Mouse (Mus musculus): Measurements from ENCODE around the gene Olfr726.
A peak's percentile ranks its signal among the peaks of the same experiment; 100 is the strongest.

The Olfr726 gene

GRCm38 (mm10) chr14:50090853-50091252 is at the start of gene Olfr726:
Olfr726 (minus strand) TSS chr14:50090953.
- no peak for DNase-seq (ENCODE audit: low spot score)

- no peak for DNase-seq (ENCODE audit: low spot score)
Measured at GRCm38 (mm10) chr14:50122886-50123285, 32.1 kb upstream of the Olfr726 start, which contains the start of gene Olfr727. Olfr727 (plus strand) TSS chr14:50123186.

GRCm38 (mm10) chr14:50062733-50063104 is 28.0 kb downstream of the Olfr726 start:
- DNase-seq (ENCODE audit: low spot score), result no peak

- DNase-seq (ENCODE audit: low spot score), result peak; percentile 57
Measured at GRCm38 (mm10) chr14:50061955-50062732, 28.6 kb downstream of the Olfr726 start.

GRCm38 (mm10) chr14:50061590-50061954 is 29.2 kb downstream of the Olfr726 start:
- DNase-seq (ENCODE audit: low spot score), result no peak

GRCm38 (mm10) chr14:50061179-50061578 is 29.6 kb downstream of the Olfr726 start:
- DNase-seq (ENCODE audit: low spot score), result no peak

- DNase-seq (ENCODE audit: low spot score), result no peak
Measured at GRCm38 (mm10) chr14:50040275-50040674, 50.5 kb downstream of the Olfr726 start, which contains the start of gene Olfr725. Olfr725 (minus strand) TSS chr14:50040375.

Measured in ovary, postnatal 36 days (tissue).